Mouse (Mus musculus): Measurements from ENCODE around the gene Wdr90.
"Not testable (repeated sequence)": the region's sequence is repeated elsewhere in the genome, so short reads cannot be mapped to it uniquely, and the experiment has no call there.

The Wdr90 gene

GRCm38 (mm10) chr17:25828712-25829557 lies 32.4 kb downstream of the Wdr90 start, which contains the start of gene Jmjd8:
Gene Jmjd8 (plus strand): TSS chr17:25828867.
- DNase-seq = peak; percentile 78 to 79

- no peak for DNase-seq
Measured at GRCm38 (mm10) chr17:25828223-25828594, 33.1 kb downstream of the Wdr90 start.

- DNase-seq = no peak
Measured at GRCm38 (mm10) chr17:25827546-25828222, 33.6 kb downstream of the Wdr90 start.

DNA sequence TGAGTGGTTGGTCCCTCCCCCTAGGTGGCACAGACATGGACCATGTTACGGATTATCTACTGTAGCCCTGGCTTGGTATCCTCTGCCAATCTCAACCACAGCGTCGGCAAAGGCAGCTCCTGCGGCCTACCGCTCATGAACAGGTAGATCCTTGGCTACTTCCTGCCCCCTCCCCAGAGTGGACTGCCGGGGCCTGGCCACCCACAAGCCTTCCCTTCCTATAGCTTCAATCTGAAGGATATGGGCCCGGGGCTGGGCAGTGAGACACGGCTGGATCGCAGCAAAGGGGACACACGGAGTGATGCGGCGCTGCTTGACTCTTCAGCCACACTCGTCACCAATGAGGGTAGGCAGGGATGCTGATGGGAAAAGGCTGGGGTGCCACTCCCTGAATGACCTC lies 34.3 kb downstream of the Wdr90 start:
- DNase-seq = no peak

DNA sequence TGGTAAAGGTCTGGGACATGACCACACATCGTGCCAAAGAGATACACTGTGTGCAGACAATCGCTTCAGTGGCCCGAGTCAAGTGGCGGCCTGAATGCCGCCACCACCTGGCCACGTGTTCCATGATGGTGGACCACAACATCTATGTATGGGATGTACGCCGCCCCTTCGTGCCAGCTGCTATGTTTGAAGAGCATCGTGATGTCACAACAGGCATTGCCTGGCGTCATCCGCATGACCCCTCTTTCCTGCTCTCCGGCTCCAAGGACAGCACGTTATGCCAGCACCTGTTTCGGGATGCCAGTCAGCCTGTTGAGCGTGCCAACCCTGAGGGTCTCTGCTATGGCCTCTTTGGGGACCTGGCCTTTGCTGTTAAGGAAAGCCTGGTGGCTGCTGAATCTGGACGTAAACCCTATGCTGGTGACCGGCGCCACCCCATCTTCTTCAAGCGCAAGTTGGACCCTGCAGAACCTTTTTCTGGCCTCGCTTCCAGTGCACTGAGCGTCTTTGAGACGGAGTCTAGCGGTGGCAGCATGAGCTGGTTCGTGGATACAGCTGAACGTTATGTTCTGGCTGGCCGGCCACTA lies 35.2 kb downstream of the Wdr90 start:
- DNase-seq = no peak

- DNase-seq = no peak
Measured at GRCm38 (mm10) chr17:25825311-25825710, 36.0 kb downstream of the Wdr90 start.

DNA sequence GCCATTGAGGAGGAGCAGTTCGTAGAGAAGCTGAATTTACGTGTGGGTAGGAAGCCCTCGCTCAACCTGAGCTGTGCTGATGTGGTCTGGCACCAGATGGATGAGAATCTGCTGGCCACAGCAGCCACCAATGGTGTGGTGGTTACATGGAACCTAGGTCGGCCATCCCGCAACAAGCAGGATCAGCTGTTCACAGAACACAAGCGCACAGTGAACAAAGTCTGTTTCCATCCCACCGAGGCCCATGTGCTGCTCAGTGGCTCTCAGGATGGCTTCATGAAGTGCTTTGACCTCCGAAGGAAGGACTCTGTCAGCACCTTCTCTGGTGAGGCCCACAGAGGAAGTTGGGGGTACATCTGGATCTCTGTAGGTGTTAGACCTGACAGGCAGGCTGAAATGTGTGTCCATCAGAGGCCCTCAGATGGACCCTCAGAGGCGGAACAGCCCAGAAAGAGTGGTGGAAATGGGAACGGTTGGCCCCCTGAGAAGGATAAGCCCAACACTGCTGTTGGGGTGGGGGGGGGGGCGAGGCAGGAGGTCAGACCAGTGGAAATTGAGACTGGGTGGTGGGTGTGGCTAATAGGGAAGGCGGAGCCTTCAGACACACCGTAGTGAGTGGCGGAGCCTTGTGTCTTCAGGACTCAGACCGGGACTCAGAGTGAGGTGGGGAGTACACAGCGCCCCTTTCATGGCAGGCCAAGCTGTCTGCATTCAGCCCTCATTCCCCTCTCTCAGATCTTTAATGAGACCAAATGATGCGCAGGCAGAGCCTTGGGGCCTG lies 36.7 kb downstream of the Wdr90 start:
- DNase-seq = no peak

DNA sequence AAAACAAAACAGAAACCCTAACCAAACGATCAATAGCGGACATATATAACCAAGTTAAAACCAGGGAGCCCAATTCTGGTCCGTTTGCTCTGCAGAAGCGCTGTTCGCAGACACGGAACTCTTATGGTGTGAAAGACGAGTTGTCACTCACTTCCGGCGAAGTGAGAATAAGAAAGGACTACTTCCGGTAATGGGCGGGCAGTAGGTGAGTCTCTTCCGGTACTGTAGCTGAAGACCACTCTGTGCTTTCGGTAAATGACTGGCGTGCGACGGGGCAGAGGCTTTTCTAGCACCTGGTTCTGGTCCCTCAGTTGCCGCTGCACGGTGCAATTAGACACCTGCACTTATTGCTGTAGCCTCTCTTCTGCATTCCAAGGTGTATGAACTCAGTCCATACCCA lies 37.8 kb downstream of the Wdr90 start, which contains the start of gene Wdr24:
Gene Wdr24, plus strand, starts transcription at position 176 of the 400 bp plus-strand sequence.
- peak; percentile 78 to 85 for DNase-seq

GRCm38 (mm10) chr17:25818851-25819780 lies 42.2 kb downstream of the Wdr90 start:
- peak in 1 of 2 experiments; percentile 34 for DNase-seq

DNA sequence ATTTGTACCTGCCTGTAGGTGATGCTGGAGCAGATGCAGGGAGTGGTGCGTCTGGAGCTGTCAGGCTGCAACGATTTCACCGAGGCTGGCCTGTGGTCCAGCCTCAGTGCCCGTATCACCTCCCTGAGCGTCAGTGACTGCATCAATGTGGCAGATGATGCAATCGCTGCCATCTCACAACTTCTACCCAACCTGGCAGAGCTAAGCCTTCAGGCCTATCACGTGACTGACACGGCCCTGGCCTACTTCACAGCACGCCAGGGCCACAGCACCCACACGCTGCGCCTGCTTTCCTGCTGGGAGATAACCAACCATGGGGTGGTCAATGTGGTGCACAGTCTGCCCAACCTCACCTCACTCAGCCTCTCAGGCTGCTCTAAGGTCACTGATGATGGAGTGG lies 43.6 kb downstream of the Wdr90 start:
- no peak for DNase-seq

GRCm38 (mm10) chr17:25813471-25813870 lies 47.8 kb downstream of the Wdr90 start:
- DNase-seq = peak; percentile 89 to 92

DNA sequence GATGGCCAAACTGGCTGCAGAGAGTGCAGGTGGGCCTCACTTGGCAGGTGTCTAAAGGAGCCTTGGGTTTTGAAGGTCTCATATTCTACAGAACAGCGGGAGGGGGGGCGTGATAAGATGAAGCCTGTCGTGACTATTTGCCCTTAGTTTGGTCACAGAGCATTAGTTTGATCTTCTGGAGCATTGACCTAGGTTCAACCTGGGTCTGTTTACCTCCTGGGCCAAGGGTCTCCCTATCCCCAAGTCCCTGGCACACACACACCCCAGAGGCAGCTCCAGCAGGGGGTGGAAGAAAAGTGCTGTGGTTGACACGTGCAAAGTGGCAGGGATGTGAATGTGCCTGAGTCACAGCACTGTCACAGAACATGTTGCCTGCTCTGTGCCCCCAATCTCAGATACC lies 50.4 kb downstream of the Wdr90 start:
- DNase-seq = no peak

GRCm38 (mm10) chr17:25809606-25810340 lies 51.5 kb downstream of the Wdr90 start:
- DNase-seq = no peak

DNA sequence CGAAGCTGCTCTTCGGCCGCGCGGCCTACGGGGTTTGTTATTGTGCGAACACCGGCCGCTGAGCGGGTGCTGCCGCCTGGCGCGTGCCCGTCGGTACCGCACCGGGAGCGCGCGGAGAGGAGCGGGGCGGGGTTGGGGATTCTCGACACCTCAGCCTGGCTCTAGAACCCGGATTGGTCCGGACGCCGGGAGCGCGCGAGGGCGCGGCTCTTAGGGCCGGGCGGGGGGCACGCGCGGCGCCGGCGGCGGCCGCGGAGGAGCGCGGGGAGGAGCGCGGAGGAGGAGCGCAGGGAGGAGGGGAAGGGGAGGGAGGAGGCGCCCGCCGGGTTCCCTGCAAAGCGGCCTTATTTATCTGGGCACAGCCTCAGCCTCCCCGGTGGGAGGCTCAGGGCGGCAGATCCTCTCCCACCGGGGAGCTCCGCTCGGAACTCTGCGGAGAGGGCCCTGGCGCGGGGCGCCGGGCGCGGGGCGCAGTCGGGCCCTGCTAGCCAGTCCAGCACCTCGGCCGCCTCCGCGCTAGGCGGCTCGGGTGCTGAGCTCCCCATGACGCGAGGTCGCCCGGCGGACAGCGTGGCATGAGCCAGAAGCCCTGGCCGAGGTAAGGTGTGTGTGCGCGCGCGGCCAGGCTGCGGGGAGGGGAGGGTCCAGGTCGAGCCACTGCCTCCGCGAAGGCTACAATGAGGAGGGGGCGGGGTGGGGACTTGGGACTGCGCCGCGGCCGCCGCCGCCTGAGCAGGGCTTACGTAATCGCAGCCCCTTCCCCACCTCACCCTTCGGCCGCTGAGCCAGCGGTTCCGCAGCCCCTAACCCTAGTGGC lies 52.3 kb downstream of the Wdr90 start, which contains the start of gene Fbxl16:
Gene Fbxl16, plus strand, starts transcription at position 297 of the 817 bp plus-strand sequence.
- DNase-seq = peak; percentile 60 to 83

GRCm38 (mm10) chr17:25808028-25808427 lies 53.3 kb downstream of the Wdr90 start:
- DNase-seq = no peak

GRCm38 (mm10) chr17:25807452-25807851 lies 53.8 kb downstream of the Wdr90 start:
- not testable (repeated sequence) for DNase-seq

DNA sequence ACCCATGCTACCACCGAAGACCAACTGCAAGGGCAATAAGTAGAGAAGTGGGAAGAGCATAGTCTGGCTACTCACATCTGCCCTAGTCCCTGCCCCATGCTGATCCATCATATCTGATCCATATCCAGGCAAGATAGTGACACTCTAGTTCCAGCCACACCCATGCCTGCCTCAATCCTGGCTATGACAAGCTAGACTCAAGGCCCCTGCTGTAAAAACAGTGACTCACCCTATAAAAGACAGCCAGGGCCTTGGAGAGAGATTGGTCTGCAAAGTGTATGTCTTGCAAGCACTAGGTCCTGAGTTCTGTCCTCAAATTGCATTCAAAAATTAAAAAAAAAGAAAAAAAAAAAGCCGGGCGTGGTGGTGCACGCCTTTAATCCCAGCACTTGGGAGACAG lies 54.8 kb downstream of the Wdr90 start:
- no peak for DNase-seq

DNA sequence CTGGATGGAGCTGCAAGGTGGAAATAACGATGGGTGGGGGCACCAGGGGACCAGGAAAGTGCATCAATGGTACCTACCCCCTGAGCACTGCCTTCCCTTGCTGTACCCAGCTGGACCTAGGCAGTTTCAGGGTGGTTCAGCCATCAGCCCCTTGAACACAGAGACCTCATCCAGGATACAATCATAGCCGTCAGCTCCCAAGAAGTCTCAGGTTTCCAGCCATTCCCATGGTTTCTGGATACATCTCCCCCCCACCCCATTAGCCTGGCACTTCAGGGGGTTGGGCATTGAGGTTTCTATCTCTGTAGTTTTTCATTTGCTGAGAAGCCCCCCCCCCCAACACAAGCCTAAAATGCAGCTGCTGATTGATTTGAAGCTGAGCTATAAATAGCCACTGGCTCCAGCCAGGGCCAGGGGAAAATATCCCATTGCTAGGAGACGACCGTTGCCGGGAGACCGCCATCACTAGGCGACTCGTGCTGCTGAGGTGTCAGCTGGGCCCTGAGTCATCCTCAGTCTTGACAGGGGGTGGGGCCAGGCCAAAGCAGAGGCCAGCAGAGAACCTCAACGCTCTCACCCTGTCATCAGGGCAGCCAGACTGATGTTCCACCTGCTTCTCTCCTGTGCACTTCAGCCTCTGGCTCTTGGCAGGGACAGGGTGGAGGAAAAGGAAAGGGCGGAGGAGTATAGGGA lies 58.3 kb downstream of the Wdr90 start:
- DNase-seq = peak in 1 of 2 experiments; percentile 36

GRCm38 (mm10) chr17:25801029-25801428 lies 60.3 kb downstream of the Wdr90 start:
- DNase-seq = peak; percentile 58 to 79
